Mouse (Mus musculus) thymus, postnatal 0 days (tissue): ENCODE results near the gene Poc1a. TPM values are rescaled to one million over a fixed set of nuclear protein-coding genes. Genes with fewer than 3 reads are reported as not detected.

Experiments used
- DNase-seq: peaks from one replicate; pipeline ENCODE4 v3.0.0-alpha.2; 2015; ENCODE audit warnings: low spot score
- polyA plus RNA-seq: library from polyadenylated mRNA; unstranded; fragments of >200 nt; fragmentation: Nextera tagmentation; extraction: Ambion mirVana; gene quantifications from 2 replicates; pipeline ENCODE4 v1.2.1, GENCODE M21; 2015

The Poc1a gene
- polyA plus RNA-seq, 1 experiment from 2014 or later, result 37.2 TPM

GRCm38 (mm10) chr9:106300176-106300803, 19.4 kb downstream of the Poc1a start:
- no peak for DNase-seq

DNA sequence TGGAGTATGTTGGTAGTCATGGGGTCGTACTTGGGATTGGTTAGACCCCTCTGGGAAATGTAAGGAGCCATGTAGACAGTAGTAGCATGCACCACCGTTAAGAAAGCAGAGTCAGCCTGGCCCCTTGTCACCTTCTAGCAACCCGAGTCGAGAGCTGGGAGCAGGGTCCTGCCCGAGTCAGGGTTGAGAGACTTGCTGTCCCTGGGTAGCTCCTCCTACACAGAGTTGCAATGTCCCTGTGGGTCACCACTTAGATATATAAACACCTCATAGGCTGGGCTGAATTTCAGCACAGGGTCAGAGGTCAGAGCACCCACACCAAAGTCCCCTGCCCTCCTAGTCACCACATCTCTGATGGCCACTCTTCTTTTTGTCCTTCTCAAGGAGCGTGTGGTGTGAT, 20.1 kb downstream of the Poc1a start:
- DNase-seq, result no peak

DNA sequence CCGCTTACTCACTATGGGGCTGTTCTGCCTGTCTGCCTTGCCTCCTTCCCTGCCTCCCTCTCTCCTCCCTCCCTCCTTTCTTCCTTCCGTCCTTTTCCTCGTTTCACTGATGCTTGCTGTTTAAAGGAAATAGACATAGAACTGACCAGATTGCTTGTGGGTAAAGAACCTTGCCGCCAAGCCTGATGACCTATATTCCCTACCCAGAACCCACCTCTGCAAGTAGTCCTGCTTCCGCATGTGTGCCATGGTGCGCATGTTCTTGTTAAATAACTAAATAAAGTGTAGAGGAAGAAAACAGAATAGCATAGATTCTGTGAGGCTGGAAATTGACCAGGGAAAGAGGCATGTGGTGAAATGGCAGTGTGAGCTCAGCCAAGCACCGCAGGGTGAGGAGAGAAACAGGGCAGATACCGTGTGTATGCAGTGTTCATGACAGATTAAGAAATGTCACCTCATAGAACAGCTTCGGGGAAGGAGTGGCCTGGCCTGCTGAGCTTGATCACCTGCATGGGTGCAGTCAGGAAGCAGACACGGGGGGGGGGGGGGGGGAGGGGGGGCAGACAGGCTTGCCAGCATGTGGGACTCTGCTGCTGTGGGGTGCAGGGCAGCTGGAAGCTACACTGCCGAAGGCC, 20.7 kb downstream of the Poc1a start:
- DNase-seq, result no peak

DNA sequence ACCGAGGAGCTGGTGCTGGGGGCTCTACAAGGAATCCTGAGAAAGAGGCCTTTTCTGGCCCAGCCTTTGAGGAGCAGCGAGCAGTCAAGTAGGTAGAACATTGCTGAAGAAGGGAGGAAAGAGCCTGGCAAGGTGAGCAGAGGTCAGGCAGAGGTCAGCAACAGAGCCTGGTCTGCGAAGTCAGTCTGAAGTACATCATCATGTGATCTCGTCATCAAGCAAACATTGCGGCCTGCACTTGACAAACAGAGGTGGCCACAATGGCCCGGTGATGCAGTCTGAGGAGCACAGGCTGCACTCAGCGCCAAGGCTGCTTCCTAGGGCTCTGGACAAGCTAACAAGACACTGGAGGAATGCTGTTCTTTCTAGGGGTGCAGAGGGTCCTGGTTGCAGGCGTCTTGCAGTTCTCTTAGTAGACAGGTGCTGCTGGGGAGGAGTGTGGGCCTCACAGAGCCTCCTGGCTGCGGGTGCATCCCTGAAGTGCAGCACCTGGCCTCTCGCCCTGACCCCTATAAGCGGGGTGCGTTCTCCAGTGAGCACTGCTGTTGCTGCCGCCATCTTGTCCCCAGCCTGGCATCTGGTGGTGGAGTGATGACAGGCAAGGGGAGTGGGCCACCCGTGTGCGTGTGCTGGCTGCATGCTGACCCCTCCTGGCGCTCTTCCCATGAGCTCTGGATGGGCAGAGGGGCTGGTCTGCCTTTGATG, 21.7 kb downstream of the Poc1a start:
- DNase-seq, result no peak

- no peak for DNase-seq
Measured at GRCm38 (mm10) chr9:106303460-106303960, 22.6 kb downstream of the Poc1a start.

- no peak for DNase-seq
Measured at GRCm38 (mm10) chr9:106305228-106305627, 24.4 kb downstream of the Poc1a start.

- DNase-seq, result peak; percentile 61
Measured at GRCm38 (mm10) chr9:106306662-106307351, 25.9 kb downstream of the Poc1a start.

DNA sequence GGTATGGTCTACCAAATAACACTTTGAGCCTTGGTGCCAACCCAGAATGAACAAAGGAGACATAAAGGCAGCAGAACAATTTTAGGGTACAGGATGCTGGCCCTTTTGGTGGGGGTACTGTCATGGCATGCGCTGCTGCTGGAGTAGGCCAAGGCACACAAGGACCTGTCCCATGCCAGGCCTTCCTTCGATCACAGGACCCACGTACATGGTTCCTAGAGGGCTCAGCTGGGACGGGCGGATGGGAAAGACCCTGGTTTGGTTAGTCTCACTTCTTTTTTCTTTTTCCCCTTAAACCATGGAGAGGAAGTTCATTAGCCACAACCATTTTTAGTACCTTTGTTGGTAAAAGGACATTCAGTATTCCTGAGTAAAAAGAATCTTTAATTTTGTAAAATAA, 27.3 kb downstream of the Poc1a start:
- no peak for DNase-seq

GRCm38 (mm10) chr9:106308555-106308954, 27.7 kb downstream of the Poc1a start:
- no peak for DNase-seq

- DNase-seq, result no peak
Measured at GRCm38 (mm10) chr9:106308983-106309382, 28.1 kb downstream of the Poc1a start.

DNA sequence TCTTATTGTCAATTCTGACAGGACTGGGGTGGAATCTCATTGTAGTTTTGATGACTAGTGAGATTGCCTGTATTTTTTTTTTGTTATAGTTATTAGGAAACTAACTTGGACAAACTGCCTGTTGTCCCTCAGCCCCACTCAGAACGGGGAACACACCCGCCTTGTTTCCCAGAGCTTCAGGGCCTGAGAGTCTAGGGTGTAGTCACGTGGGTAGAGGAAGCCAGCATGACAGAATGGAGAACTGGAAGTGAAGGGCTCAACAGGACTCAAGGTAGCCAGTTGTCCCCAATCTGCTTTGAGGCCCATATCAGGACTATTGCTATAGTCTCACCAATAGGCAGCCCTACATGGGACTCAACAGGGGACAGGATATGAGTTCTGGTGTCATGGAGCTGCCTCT, 29.0 kb downstream of the Poc1a start:
- DNase-seq, result no peak

GRCm38 (mm10) chr9:106311625-106312191, 30.8 kb downstream of the Poc1a start:
- DNase-seq, result no peak

- DNase-seq, result no peak
Measured at GRCm38 (mm10) chr9:106312950-106313360, 32.1 kb downstream of the Poc1a start.

DNA sequence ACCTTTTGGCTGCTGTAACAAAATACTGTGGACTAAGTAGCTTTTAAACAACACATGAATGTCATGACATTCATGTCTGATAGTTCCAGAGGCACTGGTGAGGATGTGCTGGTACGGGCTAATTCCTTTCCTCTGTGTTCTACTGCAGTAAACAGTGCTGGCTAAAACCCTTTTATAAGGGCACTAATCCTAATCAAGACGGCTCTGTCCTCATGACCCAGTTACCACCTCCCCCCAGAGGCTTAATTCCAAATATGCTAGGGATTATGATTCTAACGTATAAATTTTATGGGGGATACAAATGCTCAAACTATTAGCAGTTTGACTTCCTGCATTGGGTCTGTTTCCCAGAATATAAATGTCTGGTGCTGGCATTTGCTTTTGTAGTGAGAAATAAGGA, 33.3 kb downstream of the Poc1a start:
- DNase-seq, result no peak

DNA sequence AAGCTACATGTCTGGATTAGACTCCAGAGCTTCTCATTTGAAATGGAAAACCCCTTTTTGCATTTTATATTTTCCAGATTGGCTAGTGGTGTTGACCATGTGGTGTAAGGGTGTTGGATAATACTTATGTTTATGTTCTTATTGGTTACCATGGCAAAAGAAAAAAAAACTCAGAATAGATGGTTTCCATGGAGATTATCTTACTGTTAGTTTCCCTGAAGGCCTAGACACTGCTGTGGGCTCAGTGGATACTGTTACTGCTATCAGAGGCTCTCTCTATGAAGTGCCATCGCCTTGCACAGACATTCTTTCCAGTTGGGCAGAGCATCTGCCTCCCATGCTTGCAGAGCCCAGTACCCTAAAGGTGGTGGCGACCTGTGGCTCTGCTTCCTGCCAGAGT, 37.2 kb downstream of the Poc1a start:
- no peak for DNase-seq

DNA sequence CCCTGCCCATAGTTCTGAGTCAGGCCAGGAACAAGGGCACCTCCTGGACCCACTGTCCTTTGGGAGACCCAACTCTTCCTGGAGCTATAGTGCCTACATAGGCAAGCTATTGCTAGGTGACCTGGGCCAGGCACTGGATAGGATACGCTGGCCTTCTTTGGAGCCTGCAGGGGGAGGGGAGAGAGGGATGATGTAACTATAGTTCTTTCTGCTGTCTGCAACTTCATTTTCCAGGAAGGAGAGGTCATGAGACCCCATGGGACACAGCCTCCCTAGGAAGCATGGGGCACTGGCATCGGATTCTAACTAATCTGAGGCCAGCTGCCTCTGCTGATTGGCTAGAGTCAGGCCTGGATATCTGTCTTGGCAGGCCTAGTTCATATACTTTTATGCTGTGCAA, 38.2 kb downstream of the Poc1a start:
- DNase-seq, result no peak

DNA sequence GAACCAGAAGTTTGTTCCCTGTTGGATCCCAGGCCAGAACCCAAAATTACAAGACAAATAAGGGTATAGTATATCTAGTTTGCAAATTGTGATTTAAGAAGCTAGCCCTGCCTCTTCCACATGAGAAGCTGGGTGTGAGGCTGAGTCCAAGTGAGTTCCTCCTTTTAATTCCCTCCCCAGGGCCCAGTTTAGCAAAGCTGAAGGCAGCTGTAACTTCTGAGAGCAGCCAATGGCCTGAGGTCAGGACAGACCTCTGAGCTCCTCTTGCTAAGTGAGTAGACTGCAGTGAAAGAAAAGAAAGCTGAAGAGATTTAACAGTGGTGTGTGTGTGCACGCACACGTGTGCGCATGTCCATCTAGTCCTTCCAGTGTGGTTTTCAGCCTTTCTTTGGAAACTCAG, 41.6 kb downstream of the Poc1a start:
- DNase-seq, result no peak

- DNase-seq, result no peak
Measured at GRCm38 (mm10) chr9:106326241-106326640, 45.4 kb downstream of the Poc1a start.

GRCm38 (mm10) chr9:106327125-106327809, 46.4 kb downstream of the Poc1a start:
- no peak for DNase-seq

DNA sequence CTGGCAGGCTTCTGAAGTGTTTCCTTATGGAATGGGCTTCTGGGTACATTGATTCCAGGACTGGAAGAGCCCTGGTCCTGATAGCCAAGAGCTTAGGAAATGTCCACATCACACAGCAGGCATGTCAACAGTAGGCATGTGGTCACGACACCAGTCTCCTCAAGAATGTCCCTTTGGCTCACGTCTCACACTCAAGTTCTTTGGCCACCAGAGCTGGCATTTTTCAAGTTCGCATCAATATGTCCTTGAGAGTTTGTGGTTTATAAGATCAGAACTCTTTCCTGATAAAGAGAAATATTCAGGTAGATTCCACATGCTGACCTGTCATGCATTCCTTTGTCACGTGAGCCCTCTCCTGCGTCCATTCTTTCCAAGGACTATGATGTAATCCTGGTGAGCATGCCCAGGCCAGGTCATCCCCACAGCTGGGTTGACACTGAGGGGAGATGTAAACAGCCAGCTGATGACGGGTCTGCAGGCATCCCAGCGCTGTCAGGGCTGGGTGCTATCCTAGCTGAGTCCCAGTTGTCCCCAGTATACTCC, 47.3 kb downstream of the Poc1a start:
- no peak for DNase-seq
